Mouse (Mus musculus) MEL (cell line): ENCODE data around the gene Clstn3. TPM values are rescaled to one million over a fixed set of nuclear protein-coding genes. Genes with fewer than 3 reads are reported as not detected.
"Not testable (repeated sequence)": the region's sequence is repeated elsewhere in the genome, so short reads cannot be mapped to it uniquely, and the experiment has no call there.

Source experiments
- DNase-seq: peaks from one replicate; pipeline ENCODE4 v3.0.0; 2011; ENCODE audit warnings: low read depth, low spot score
- H3K27ac ChIP-seq: 2 replicates; pipeline ENCODE4 v1.5.1; 2012; ENCODE audit warnings: low read depth, mild to moderate bottlenecking, control low read depth, low read length, moderate library complexity; ENCODE audit not compliant: control insufficient read depth
- H3K27me3 ChIP-seq, 2 experiments: fragments of 150-350 bp in 1 of 2; sonication (generic) in 1 of 2; 2 replicates each; pipeline ENCODE4 v1.6.1; 2012; ENCODE audit warnings: low read length in 2 of 2, mild to moderate bottlenecking in 2 of 2, improper control_type of control experiment in 1 of 2, moderate library complexity in 1 of 2; ENCODE audit not compliant: insufficient read depth in 2 of 2, control insufficient read depth in 1 of 2
- H3K36me3 ChIP-seq, 2 experiments: 2 replicates each; pipeline ENCODE4 v1.6.1; 2012 to 2014; ENCODE audit warnings: low read length in 2 of 2, improper control_type of control experiment in 1 of 2, inconsistent platforms in 1 of 2, mild to moderate bottlenecking in 1 of 2; ENCODE audit not compliant: insufficient read depth in 2 of 2, control insufficient read depth in 1 of 2
- H3K4me1 ChIP-seq, 2 experiments: fragments of 150-350 bp in 1 of 2; sonication (generic) in 1 of 2; 2 replicates each; pipeline ENCODE4 v1.6.1; 2012; ENCODE audit warnings: low read length in 2 of 2, improper control_type of control experiment in 1 of 2, mild to moderate bottlenecking in 1 of 2; ENCODE audit not compliant: insufficient read depth in 2 of 2, control insufficient read depth in 1 of 2
- H3K4me3 ChIP-seq, 2 experiments: fragments of 150-350 bp in 1 of 2; sonication (generic) in 1 of 2; 2 replicates each; pipeline ENCODE4 v1.5.1; 2012; ENCODE audit warnings: low read depth in 2 of 2, low read length in 2 of 2, mild to moderate bottlenecking in 2 of 2, moderate library complexity in 2 of 2, control low read depth in 1 of 2, improper control_type of control experiment in 1 of 2; ENCODE audit not compliant: control insufficient read depth in 1 of 2, insufficient read depth in 1 of 2
- H3K79me2 ChIP-seq: 2 replicates; pipeline ENCODE4 v1.6.1; 2012; ENCODE audit warnings: mild to moderate bottlenecking, low read length, moderate library complexity; ENCODE audit not compliant: control insufficient read depth, poor library complexity, insufficient read depth
- H3K9ac ChIP-seq: 2 replicates; pipeline ENCODE4 v1.6.1; 2012; ENCODE audit warnings: low read depth, mild to moderate bottlenecking, control low read depth, low read length, moderate library complexity; ENCODE audit not compliant: control insufficient read depth, poor library complexity, severe bottlenecking
- H3K9me3 ChIP-seq: fragments of 150-350 bp; sonication (generic); replicated peaks from 2 replicates; pipeline ENCODE4 v1.6.1; 2012; ENCODE audit warnings: mild to moderate bottlenecking, low read length, improper control_type of control experiment, moderate library complexity; ENCODE audit not compliant: insufficient read depth
- BHLHE40 ChIP-seq: IDR thresholded peaks from 2 replicates; pipeline ENCODE4 v1.6.1; 2012; ENCODE audit warnings: low read depth, mild to moderate bottlenecking, inconsistent platforms, low read length, improper control_type of control experiment, borderline replicate concordance
- CTCF ChIP-seq, 3 experiments: IDR thresholded peaks in 2 of 3; conservative IDR thresholded peaks in 1 of 3; 2 replicates each; pipeline ENCODE4 v1.5.1; 2011 to 2012; ENCODE audit warnings: low read length in 3 of 3, low read depth in 2 of 3, mild to moderate bottlenecking in 2 of 3, improper control_type of control experiment in 1 of 3, inconsistent platforms in 1 of 3, mixed read lengths in 1 of 3, moderate library complexity in 1 of 3; ENCODE audit not compliant: control insufficient read depth in 1 of 3, insufficient read depth in 1 of 3, poor library complexity in 1 of 3, severe bottlenecking in 1 of 3
- E2F4 ChIP-seq: IDR thresholded peaks from 2 replicates; pipeline ENCODE4 v1.6.1; 2011; ENCODE audit warnings: low read depth, low read length, improper control_type of control experiment, borderline replicate concordance
- ETS1 ChIP-seq: IDR thresholded peaks from 2 replicates; pipeline ENCODE4 v1.6.1; 2012; ENCODE audit warnings: low read depth, mild to moderate bottlenecking, inconsistent platforms, low read length, improper control_type of control experiment, moderate library complexity
- GABPA ChIP-seq: IDR thresholded peaks from 2 replicates; pipeline ENCODE4 v1.6.1; 2012; ENCODE audit warnings: low read depth, mild to moderate bottlenecking, inconsistent platforms, low read length, improper control_type of control experiment, moderate library complexity
- HCFC1 ChIP-seq: IDR thresholded peaks from 2 replicates; pipeline ENCODE4 v1.6.1; 2012; ENCODE audit warnings: low read depth, mild to moderate bottlenecking, inconsistent platforms, low read length, improper control_type of control experiment, moderate library complexity
- MAZ ChIP-seq: IDR thresholded peaks from 2 replicates; pipeline ENCODE4 v1.6.1; 2012; ENCODE audit warnings: low read depth, mild to moderate bottlenecking, inconsistent platforms, low read length, improper control_type of control experiment
- RAD21 ChIP-seq: IDR thresholded peaks from 2 replicates; pipeline ENCODE4 v1.6.1; 2011; ENCODE audit warnings: mild to moderate bottlenecking, low read depth, low read length, improper control_type of control experiment
- USF2 ChIP-seq, 2 experiments: IDR thresholded peaks; 2 replicates each; pipeline ENCODE4 v1.6.1; 2011 to 2012; ENCODE audit warnings: improper control_type of control experiment in 2 of 2, low read length in 2 of 2, borderline replicate concordance in 1 of 2, inconsistent platforms in 1 of 2, low read depth in 1 of 2, mild to moderate bottlenecking in 1 of 2; ENCODE audit not compliant: insufficient read depth in 1 of 2
- ZKSCAN1 ChIP-seq: IDR thresholded peaks from 2 replicates; pipeline ENCODE4 v1.6.1; 2012; ENCODE audit warnings: low read depth, mild to moderate bottlenecking, inconsistent platforms, low read length, improper control_type of control experiment, moderate library complexity
- ZNF384 ChIP-seq: IDR thresholded peaks from 2 replicates; pipeline ENCODE4 v1.6.1; 2012; ENCODE audit warnings: low read depth, mild to moderate bottlenecking, inconsistent platforms, low read length, improper control_type of control experiment
- polyA plus RNA-seq, 2 experiments: library from polyadenylated mRNA; stranded (reverse) in 1 of 2; unstranded in 1 of 2; fragments of >175 nt in 1 of 2; fragments of >200 nt in 1 of 2; gene quantifications; 2 replicates each; pipeline versions ENCODE4 v1.2.1 to v1.2.4; 2012; ENCODE audit warnings: low replicate concordance in 2 of 2, low read depth in 1 of 2; ENCODE audit not compliant: insufficient read length in 2 of 2, insufficient read depth in 1 of 2, missing spikeins in 1 of 2
- total RNA-seq: library from RNA; depleted of rRNA; stranded (reverse); fragments of 300-350 nt; gene quantifications from 2 replicates; pipeline ENCODE4 v1.2.3, GENCODE M21; 2012

Clstn3 gene
- total and polyA plus RNA-seq, 3 experiments, result 51.3 to 59.8 TPM; not detected in 1

GRCm38 (mm10) chr6:124484851-124485250 lies 20.3 kb upstream of the Clstn3 start:
- Histone ChIP-seq H3K27me3 (no peaks in the 10 kb centered on the region), H3K4me3 (no peak overlapping the region), H3K4me1 (peaks cover 2 to 26% of the 10 kb centered on the region in 2 experiments), H3K79me2 (no peaks in the 10 kb centered on the region; the same call in 1 of the 2 replicates), H3K9me3 (no peaks in the 10 kb centered on the region), H3K36me3 (peaks cover 0 to 12% of the 10 kb centered on the region in 2 experiments; a peak in 2 of 4 replicates), H3K9ac (no peak overlapping the region), H3K27ac (no peak overlapping the region)
- no peak for DNase-seq
- no peak for TF ChIP-seq RAD21
- no peak for TF ChIP-seq E2F4
- no peak for TF ChIP-seq ETS1
- no peak for TF ChIP-seq MAZ
- TF ChIP-seq HCFC1, result no peak
- TF ChIP-seq ZNF384, result no peak
- no peak for TF ChIP-seq BHLHE40
- TF ChIP-seq USF2 (IDR thresholded peaks at IDR 0.05; ENCODE audit: borderline replicate concordance in 1 of 2, insufficient read depth in 1 of 2, low read depth in 1 of 2, low read length in 2 of 2), result no peak
- TF ChIP-seq GABPA, result no peak
- no peak for TF ChIP-seq ZKSCAN1

- DNase-seq, H3K27me3 ChIP-seq, H3K9me3 ChIP-seq, H3K27ac ChIP-seq, H3K4me3 ChIP-seq, H3K9ac ChIP-seq, H3K79me2 ChIP-seq: not testable (repeated sequence)
- H3K4me1 ChIP-seq, result peaks cover 2 to 36% of the 10 kb centered on the region in 2 experiments
- H3K36me3 ChIP-seq, result peaks cover 0 to 21% of the 10 kb centered on the region in 2 experiments; a peak in 2 of 4 replicates
Measured at GRCm38 (mm10) chr6:124483831-124484230, 19.2 kb upstream of the Clstn3 start.

GRCm38 (mm10) chr6:124481571-124481970 lies 17.0 kb upstream of the Clstn3 start:
- Histone ChIP-seq H3K9me3 (no peaks in the 10 kb centered on the region), H3K4me3 (peak overlapping the region; percentile 22 to 27), H3K9ac (peak overlapping the region; percentile 71), H3K4me1 (peaks cover 0 to 33% of the 10 kb centered on the region in 2 experiments; a peak in 3 of 4 replicates), H3K27ac (peak overlapping the region; percentile 55), H3K36me3 (peaks cover 0 to 14% of the 10 kb centered on the region in 2 experiments; a peak in 2 of 4 replicates), H3K27me3 (no peaks in the 10 kb centered on the region), H3K79me2 (peaks cover 4% of the 10 kb centered on the region)
- DNase-seq, result peak; percentile 91
- TF ChIP-seq CTCF (IDR thresholded peaks at IDR 0.05 in 2 of 3, conservative IDR thresholded peaks at IDR 0.05 in 1 of 3; ENCODE audit: control insufficient read depth in 1 of 3, insufficient read depth in 1 of 3, low read depth in 2 of 3, low read length in 3 of 3, poor library complexity in 1 of 3, severe bottlenecking in 1 of 3) (peak in 2 of 3 experiments; percentile 59 to 69; a peak in 4 of 6 replicates), ZKSCAN1 (no peak)
- TF ChIP-seq, all 39 proteins: peak for 1
